Mouse (Mus musculus) granulocyte monocyte progenitor cell, adult 5-6 weeks (primary cell): ENCODE data around the gene Ednrb. TPM values are rescaled to one million over a fixed set of nuclear protein-coding genes. Genes with fewer than 3 reads are reported as not detected.

ENCODE experiments used
- ATAC-seq: replicated peaks from 2 replicates; pipeline ENCODE4 v1.8.0; 2016; ENCODE audit warnings: mild to moderate bottlenecking, moderate TSS enrichment, inconsistent platforms; ENCODE audit not compliant: poor library complexity, severe bottlenecking
- total RNA-seq, 2 experiments: library from RNA; stranded (forward) in 1 of 2; stranded (reverse) in 1 of 2; fragments of 200-712, 200-1000 nt in 1 of 2; fragments of >200 nt in 1 of 2; fragmentation: Nextera tagmentation in 1 of 2; gene quantifications; 2 replicates each; pipeline ENCODE4 v1.2.3; 2014 to 2017

Gene Ednrb
- total RNA-seq (2014; fragmentation: Nextera tagmentation) (0.60 and 3.1 TPM in 2 replicates), total RNA-seq (2017) (0.34 and 0.93 TPM in 2 replicates)

DNA sequence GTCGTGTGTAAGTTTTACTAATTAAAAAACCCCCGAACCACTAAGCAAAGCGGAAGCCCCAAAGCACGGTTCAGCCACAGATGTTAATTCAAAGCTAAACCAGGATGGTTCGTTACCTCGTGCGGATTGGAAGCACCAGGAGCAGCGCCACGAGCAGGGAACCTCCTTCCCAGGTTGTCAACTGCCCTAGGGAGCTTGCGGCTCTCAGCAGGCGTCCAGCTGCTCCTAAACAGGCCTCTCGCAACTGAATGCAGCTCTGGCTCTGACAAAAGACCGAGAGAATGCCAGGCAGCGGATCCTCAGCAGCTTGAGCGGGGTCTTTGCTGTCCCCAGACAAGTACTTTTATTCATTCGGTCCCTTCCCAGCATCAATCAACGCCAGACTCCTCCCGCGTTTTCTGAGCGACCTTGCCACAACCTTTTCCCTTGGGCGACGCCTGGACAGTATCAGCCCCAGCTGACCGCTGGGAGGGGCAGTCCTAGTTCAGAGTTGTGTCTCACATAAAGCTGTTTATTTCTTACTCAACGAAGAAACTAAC, at the start of gene Ednrb:
Gene Ednrb, minus strand, starts transcription at position 392 of the 539 bp plus-strand sequence.
- ATAC-seq = peak; percentile 45

DNA sequence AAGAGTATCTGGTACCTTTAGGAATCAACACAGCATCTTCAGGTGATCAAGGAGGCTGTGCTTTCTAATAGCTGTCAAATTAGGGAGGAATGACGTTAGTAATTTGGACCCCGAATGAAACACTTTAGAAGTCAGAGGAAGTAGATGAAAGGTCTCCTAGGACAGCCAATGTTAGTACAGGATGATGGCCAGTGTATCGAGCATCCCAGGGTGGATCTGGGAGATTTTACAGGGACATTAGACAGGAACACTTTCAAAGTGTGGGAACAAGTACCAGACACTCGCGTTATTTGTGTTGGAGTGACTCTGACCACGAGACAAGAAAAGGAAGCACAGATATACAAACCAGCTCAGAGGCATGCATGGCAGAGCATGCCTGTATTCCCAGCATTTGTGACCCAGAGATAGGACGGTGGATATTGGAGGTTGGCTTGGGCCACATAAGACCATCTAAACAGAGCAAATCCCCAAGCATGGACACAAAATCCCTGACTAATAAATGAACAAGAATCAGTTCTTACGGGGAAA, 48.3 kb upstream of the Ednrb start:
- no peak for ATAC-seq

DNA sequence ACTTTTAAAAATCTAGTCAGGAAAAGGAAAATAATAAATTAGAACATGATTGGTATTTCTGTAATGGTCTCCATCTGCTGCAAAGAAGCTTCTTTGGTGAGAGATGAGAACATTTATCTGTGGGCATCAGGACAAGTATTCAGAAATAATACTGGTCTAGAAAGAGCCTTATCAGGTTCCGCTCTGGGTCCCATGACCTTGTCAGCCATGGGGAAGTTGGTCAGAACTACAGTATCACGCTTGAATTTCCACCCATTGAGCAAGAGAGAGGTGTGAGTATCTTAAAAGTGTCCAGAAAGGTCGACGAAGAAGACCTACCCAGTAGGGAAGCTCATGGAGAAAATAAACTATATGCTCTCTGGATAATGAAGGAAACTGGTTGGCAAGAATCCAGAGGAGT, 46.6 kb upstream of the Ednrb start:
- ATAC-seq = peak; percentile 98

DNA sequence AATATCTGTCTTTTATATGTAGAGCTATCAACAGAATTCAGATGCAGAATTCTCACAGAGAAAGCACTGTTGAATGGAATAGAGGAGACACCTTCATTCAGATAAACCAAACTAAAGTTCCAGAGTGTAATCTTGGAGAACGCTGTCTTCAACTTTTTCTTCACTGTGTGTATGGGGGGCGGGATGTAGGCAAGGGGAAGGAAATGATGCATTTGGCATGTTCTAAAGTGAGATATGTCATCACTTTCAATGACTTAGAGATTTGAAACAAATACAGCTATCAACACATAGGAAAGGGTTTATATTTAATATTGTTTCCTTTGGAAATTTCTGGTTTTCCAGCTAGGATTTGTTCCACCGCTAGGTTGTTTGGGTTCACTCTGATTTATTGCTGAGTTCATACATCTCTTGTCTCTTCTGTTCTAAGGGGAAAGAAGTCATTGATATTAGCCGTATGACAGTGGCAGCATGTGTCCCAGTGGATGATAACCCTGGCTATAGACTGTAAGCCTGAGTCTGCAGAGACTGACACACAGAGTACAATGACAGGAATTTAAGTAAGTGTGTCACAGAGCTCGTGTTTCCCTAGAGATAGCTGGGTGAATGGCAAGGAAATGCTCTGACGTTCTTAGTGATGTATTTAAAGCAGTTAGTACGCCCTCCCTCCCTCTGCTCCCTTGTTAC, 40.8 kb upstream of the Ednrb start:
- peak; percentile 70 for ATAC-seq

DNA sequence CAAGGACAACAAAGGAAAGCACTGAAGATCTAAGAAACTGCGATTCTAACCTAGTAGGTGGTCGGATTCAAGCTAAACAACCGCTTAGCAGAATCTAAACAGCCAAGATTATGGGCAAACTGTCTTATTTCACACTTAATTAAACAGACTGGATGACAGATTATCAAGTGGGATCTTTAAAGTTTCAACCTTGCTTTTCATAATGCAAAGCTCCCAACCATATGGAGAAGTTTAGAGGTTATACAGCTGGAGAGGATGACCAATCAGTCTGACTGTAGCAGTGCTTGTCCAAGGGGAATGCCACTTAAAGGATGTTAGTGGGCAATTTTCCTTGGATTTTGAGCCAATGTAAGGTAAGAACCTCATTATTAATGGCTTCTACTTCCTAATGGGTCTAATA, 38.7 kb upstream of the Ednrb start:
- no peak for ATAC-seq

DNA sequence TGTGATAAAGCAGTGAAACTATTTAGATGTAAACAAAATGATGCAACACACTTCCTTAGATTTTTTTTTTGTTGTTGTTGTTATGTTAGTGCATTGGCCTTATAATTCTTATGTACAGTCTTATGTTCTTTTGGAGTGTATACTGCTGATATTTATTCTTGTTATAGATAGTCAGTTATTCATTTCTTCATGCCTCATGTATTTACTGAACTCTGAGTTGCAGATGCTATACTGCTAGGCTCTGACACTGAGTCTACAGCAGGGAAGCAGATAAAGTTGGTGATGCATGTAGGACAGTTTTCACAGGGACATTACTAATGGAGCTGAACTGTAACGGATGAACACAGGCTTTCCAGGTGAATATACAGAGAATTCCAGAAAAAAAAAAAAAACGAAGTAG, 32.9 kb upstream of the Ednrb start:
- no peak for ATAC-seq

DNA sequence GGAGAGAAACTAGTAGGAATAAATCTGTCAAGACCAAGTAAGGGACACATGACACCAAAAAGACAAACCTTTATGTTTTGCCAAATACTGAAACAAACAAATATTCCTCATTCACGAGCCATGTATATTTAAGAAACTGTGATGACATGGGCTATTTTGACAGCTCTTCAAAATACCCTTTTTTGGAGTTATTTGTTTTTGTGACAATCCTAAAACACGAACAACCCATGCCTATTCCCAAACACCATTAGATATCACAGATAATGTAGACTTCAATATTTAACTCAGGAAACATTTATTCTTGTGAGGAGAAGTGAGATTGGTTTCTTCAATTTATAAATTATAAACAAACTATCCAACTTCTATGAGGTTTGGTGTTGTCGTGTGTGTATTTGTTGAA, 32.4 kb upstream of the Ednrb start:
- no peak for ATAC-seq

DNA sequence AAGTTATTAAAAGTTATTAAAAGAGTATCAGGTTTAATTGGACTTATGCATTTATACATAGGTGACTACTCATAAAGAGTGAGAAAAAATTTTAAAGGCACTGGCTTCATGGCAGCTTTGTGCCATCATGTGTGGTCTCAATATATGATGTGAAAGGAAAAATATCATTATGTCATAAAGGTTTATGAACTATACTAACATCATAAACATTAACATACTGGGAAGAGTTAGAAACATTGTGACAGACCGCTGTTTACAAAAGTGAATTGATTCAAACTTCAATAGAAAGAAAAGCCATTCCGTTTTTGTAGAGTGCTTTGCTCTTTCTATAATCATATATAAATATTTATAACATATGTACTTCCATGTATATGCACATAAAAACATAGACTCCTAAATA, 22.4 kb upstream of the Ednrb start:
- ATAC-seq = no peak

DNA sequence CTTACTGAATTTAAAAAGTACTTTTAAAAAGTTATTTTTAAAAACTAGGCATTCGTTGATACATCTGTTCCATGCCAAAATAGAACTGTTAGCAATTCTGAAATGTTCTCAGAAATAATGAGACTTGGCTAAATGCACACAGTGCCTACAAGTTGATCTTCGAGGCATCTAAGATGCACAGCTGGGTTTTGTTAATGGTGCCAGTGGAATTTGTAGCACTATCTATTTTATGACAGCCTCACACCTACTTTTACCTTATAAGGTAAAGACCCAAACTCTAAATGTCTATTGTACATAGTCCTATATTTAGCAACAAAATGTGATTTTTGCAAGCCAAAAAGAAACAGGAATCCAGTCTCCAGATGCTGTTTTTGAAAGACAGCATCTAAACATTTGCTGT, 21.0 kb upstream of the Ednrb start:
- ATAC-seq = no peak

DNA sequence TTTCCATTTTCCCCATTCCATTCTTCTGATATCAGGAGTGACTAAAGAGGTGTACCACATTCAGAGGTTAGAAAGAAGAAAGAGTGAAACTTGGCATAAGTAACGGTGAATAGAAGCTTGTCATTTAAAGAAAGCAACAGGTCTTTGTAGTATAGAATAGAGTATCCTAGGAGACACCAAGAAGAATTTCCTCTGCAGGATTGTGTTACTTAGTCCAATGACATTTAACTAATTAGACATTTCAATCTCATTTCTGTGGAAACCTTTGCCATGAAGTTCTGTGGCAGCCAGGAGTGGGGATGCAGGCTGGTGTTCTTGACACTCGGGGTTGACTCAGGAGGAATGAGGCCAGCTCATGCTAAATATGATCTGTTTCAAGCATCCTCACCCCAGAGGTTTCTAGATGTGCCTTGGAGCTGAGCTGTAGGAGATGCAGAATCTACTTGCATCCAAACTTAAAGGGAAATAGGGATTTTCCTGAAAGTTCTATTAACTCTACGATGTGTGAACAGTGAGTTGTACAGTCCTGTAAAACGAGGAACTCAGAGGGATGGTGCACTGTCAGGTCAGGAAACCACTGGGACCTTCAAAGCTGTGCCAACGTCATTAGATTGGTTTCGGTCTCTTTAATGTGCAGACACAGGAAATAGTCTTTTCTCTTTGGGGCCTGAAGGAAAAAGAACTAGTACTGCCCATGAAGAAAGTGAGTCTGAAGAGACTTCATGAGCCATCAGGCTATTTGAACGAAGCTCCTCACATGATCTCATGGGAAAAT, 6.1 kb upstream of the Ednrb start:
- ATAC-seq = peak; percentile 96

DNA sequence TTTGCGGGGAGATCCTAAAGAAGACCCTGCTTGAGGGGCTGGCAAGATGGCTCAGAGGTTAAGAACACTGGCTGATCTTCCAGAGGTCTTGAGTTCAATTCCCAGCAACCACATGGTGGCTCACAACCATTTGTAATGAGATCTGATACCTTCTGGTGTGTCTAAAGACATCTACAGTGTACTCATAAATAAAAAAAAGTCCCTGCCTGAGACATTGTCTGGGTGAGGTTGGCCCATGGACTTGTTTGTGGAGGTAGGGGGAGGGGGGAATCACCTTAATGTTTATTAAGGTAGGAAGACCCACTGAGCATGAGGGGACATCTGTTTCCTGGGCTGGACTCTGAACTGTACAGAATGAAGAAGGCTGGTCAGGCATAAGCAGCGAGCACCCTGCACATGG, 1.5 kb upstream of the Ednrb start:
- no peak for ATAC-seq

DNA sequence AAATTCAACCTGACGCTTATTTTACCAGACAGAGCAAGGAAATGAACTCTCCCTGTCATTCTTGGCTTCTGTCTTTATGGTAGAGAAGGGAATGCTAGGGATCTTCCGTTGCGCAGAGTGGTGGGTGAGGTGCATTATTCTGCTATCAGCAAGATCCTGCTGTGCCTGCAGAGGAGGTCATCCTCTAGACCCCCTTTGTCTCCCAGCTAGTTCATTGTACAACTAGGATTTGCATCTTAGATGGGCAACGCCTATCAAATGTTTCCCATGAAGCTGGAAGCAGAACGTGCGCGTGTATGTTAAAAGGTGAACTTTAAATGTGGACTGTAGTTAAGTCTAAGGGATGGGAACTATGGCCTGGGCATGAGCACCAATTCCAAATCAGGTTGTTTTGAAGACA, 742 bp upstream of the Ednrb start:
- no peak for ATAC-seq

DNA sequence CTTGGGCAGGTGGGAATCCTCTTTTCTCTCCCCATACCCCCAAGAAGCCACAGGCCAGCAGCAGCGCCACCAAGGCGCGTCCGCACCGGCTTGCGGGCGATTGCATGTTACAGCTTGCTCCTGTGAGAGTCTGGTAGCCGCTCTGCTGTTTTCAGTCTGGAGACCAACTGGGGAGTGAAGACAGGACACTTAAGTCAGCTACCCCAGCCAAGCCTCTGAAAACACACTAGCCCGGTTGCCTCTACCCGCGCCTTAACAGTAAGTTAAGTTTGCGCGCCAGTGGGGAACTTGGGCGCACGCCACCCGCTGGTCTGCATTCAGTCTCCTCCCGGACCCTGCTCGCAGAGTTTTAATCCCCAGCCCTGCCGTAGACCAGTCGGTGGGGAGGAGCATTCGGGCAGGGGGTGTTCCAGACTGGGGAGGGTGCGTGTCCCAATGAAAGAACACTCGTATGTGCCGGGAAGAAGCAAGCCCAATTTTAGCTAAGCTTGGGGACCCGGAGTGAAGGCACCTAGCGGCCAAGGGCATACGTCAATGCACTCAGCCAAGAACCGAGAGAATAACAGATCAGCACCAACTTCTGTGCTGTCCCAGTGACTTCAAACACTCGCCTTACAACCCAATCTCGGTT, 716 bp downstream of the Ednrb start:
- peak; percentile 68 for ATAC-seq

DNA sequence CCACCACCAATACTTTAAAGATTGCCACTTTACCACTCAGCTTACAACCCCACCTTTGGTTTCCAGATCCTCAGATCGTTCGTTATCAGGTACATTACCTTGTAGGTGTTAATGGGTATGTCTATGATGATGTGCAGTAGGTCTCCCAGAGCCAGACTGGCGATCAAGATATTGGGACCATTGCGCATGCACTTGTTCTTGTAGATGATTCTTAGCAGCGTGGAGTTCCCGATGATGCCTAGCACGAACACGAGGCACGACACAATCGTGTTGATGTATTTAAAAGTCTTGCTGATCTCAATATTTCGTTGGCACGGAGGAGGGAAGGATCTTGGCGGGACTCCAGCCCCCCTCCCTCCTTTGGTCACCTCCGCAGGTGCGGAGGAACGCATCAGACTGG, 1.3 kb downstream of the Ednrb start:
- no peak for ATAC-seq

DNA sequence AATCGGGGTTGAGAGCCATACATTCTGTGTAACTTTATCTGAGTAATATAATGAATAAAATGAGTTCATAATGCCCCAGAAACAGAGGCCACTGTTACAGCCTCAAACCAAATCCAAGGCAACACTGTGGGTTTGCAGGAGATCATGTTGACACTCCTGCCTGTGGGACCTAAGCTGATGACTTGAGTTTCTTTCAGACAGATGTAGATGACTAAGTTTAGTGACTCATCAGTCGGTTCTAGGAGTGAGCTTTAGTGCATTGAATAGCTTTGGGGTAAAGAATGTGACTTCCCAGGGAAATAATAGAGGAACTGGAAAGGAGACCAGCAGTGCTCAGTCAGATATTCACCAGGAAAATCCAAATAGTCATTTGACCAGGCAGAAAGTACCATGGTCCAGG, 3.8 kb downstream of the Ednrb start:
- ATAC-seq = no peak

DNA sequence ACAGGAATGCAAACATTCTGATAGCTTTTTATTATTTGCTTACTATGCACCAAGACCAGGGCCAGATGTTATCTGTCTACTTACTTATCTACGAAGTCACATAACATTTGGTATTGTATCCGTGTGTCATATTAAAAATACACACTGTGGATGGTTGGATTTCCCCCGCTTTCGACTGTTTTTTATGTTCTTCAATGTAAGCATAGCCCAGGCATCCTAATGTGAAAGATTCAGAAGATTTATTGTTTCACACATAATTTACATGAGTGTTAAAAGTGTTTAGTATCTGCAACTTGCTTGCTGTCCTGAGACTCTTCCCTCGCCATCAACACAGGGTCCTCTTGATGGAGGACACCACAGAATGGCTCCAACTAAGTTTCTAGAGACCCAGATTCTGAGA, 5.3 kb downstream of the Ednrb start:
- no peak for ATAC-seq

DNA sequence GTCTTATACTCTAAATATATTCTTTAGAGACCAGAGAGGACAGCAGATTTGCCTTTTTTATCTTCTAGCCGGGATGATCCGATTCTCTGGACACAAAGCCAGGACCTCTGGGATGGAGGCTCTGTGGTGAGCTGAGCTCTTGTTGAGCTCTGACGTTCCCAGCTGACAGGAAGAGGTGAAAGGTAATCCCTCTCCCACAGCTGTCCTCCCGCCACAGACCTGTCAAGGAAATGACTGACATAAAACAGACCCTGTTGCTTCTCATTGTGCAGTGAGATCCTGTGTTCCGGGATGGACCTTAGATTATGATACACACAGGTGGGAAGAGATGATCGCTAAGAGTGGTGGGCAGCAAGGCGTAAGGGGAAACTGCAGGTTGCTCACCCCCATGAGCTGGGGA, 9.6 kb downstream of the Ednrb start:
- no peak for ATAC-seq

DNA sequence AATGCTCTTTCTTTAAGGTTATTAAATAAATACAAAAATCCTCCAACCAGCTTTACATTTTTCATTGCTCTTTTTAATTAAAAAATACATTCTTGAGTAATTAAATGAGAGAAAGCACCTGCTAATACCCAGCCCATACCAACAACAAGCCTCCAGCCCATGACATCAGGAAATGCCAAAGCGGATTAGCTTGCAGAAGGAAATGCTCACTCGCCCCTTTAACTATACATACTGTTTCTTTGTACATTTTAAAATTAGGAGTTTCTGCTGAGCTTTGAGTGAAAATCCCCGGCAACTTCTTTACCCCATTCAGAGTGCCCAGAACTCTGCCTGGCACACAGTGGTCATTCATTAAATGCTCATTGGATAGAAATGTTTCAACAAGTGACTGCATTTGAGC, 10.1 kb downstream of the Ednrb start:
- ATAC-seq = no peak

DNA sequence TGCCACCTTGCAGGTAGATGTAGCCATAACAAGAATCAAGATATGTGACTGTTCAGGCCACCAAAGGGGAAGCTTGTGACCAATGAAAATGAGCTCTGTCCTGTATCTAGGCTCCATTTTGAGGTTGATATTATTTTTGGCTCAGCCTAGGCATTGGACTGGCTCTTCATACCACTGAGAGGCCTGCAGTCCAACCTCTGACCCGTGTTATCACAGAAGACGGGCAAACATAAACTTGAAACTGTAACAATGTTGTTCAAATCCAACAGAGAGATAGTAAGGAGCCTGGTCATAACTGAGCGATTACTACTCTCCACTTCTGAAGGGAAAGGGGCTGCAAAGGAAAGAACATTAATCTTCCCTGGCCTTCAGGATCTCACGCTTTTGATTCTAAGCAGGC, 11.7 kb downstream of the Ednrb start:
- no peak for ATAC-seq

DNA sequence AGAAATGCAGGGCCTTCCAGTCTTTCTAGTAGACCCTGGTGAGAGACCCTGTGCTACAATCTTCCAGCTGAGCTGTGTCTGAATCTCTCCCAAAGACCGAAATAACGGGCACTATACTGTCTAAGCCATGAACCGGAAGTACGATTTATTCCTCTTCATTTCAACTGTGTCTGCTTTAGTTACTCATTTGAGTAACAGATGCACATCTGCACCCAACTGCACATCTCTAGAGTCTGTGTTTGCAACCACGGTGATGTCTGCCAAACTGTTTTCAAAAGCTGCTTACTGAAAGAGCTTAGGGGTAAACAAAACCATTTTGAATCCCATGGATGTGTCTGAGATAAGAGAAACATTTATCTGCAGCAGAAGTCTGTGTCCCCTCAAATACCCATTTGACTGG, 13.2 kb downstream of the Ednrb start:
- ATAC-seq = no peak

DNA sequence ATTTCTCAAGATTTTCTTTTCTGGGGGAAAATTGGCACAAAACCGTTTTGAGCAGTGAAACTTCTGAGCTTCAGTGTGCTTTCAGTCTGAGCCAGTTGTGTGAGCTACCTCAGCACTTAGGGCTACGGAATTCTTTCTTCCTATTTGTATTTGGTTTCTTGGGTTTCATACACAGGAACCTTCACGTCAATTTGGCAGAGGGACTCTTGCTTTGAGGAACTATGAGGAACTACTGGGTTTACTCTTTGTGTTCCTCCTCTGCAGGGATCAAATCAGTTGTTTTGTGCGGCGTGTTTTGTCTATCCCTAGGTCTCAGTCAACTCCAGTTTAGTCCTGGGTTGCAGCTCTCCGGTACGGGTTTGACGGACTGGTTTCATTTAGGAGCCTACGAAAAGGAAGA, 17.9 kb downstream of the Ednrb start:
- ATAC-seq = peak; percentile 81
